Mouse (Mus musculus) heart, postnatal 0 days (tissue): Measurements from ENCODE around the gene Nuf2. TPM values are rescaled to one million over a fixed set of nuclear protein-coding genes. Genes with fewer than 3 reads are reported as not detected.

Experiments used
- ATAC-seq: fragments of 200-750 bp; cut with Nextera tagmentation; 2 replicates; pipeline ENCODE4 v1.8.0; 2017; ENCODE audit warnings: low read depth, moderate number of reproducible peaks, moderate library complexity; ENCODE audit not compliant: insufficient read depth
- DNase-seq: peaks from one replicate; pipeline ENCODE4 v3.0.0-alpha.2; 2016; ENCODE audit warnings: low spot score
- H3K27ac ChIP-seq: fragments of 300-500 bp; sonication (generic); 2 replicates; pipeline ENCODE4 v1.5.1; 2014; ENCODE audit warnings: low read depth, mild to moderate bottlenecking
- H3K27me3 ChIP-seq: fragments of 300-500 bp; sonication (generic); 2 replicates; pipeline ENCODE4 v1.6.1; 2014; ENCODE audit warnings: low read length, mixed read lengths; ENCODE audit not compliant: control insufficient read depth, insufficient read depth
- H3K36me3 ChIP-seq: fragments of 300-500 bp; sonication (generic); replicated peaks from 2 replicates; pipeline ENCODE4 v1.6.1; 2014; ENCODE audit warnings: low read length, mixed read lengths; ENCODE audit not compliant: control insufficient read depth, insufficient read depth
- H3K4me1 ChIP-seq: fragments of 300-500 bp; sonication (generic); 2 replicates; pipeline ENCODE4 v1.6.1; 2014; ENCODE audit warnings: antibody characterized with exemption; ENCODE audit not compliant: control insufficient read depth, insufficient read depth
- H3K4me2 ChIP-seq: fragments of 300-500 bp; sonication (generic); 2 replicates; pipeline ENCODE4 v1.6.1; 2014; ENCODE audit warnings: low read depth, mild to moderate bottlenecking, low read length, moderate library complexity
- H3K4me3 ChIP-seq: fragments of 300-500 bp; sonication (generic); 2 replicates; pipeline ENCODE4 v1.5.1; 2014; ENCODE audit warnings: low read depth, low read length
- H3K9ac ChIP-seq: fragments of 300-500 bp; sonication (generic); replicated peaks from 2 replicates; pipeline ENCODE4 v1.6.1; 2014; ENCODE audit warnings: low read depth, low read length, mixed read lengths
- H3K9me3 ChIP-seq: fragments of 300-500 bp; sonication (generic); replicated peaks from 2 replicates; pipeline ENCODE4 v1.6.1; 2016; ENCODE audit warnings: low read length; ENCODE audit not compliant: control insufficient read depth
- CTCF ChIP-seq: IDR thresholded peaks from 2 replicates; pipeline ENCODE4 v1.5.1; 2016; ENCODE audit warnings: antibody characterized with exemption, control low read depth, low read depth
- EP300 ChIP-seq: IDR thresholded peaks from 2 replicates; pipeline ENCODE4 v1.6.1; 2016; ENCODE audit warnings: antibody characterized with exemption, low read depth
- WGBS: fragments of 180-500 bp; shearing (Covaris S2); extraction: QIAGEN DNeasy Blood & Tissue Kit; methylation state at CpG from one replicate; pipeline ENCODE4 v1.1.7; 2014; 5-methylcytosine and 5-hydroxymethylcytosine counted together
- polyA plus RNA-seq: library from polyadenylated mRNA; unstranded; fragments of >200 nt; fragmentation: Nextera tagmentation; extraction: Ambion mirVana; gene quantifications from 2 replicates; pipeline ENCODE4 v1.2.1, GENCODE M21; 2015
- total RNA-seq: library from RNA; depleted of rRNA; stranded (reverse); fragments of >200 nt; gene quantifications from 2 replicates; pipeline ENCODE4 v1.2.3, GENCODE M21; 2014; ENCODE audit warnings: low replicate concordance

Nuf2 gene
- total and polyA plus RNA-seq, 2 experiments from 2014 or later, result 14.5 to 18.2 TPM

GRCm38 (mm10) chr1:169517376-169517892, 13.8 kb downstream of the Nuf2 start:
- no peaks in the 10 kb centered on the region for H3K4me1 ChIP-seq
- H3K36me3 ChIP-seq, result peaks cover 65% of the 10 kb centered on the region
- H3K9me3 ChIP-seq, result no peaks in the 10 kb centered on the region
- TF ChIP-seq EP300, result no peak
- TF ChIP-seq CTCF, result peak; percentile 47
- 95% methylated on average over 8 of the region's 8 CpGs for WGBS
- H3K9ac ChIP-seq, result no peak overlapping the region
- ATAC-seq, result no peak
- no peak overlapping the region for H3K4me2 ChIP-seq
- DNase-seq, result no peak
- H3K27me3 ChIP-seq, result no peaks in the 10 kb centered on the region
- H3K4me3 ChIP-seq, result no peak overlapping the region
- H3K27ac ChIP-seq, result no peak overlapping the region

- no peak for ATAC-seq
- peaks cover 88% of the 10 kb centered on the region for H3K36me3 ChIP-seq
- H3K4me1 ChIP-seq, result no peaks in the 10 kb centered on the region
- no peak overlapping the region for H3K27ac ChIP-seq
- WGBS, result 87% methylated on average over 6 of the region's 6 CpGs
- H3K4me2 ChIP-seq, result no peak overlapping the region
- TF ChIP-seq EP300, result no peak
- no peak for TF ChIP-seq CTCF
- H3K4me3 ChIP-seq, result no peak overlapping the region
- H3K9ac ChIP-seq, result no peak overlapping the region
- H3K27me3 ChIP-seq, result no peaks in the 10 kb centered on the region
- no peaks in the 10 kb centered on the region for H3K9me3 ChIP-seq
- no peak for DNase-seq
Measured at GRCm38 (mm10) chr1:169506354-169506753, 24.9 kb downstream of the Nuf2 start.

GRCm38 (mm10) chr1:169502876-169503275, 28.4 kb downstream of the Nuf2 start:
- WGBS, result 91% methylated on average over 3 of the region's 3 CpGs
- Histone ChIP-seq H3K4me2 (no peak overlapping the region), H3K4me1 (no peaks in the 10 kb centered on the region), H3K27me3 (no peaks in the 10 kb centered on the region), H3K27ac (no peak overlapping the region), H3K36me3 (peaks cover 88% of the 10 kb centered on the region), H3K4me3 (no peak overlapping the region), H3K9ac (no peak overlapping the region), H3K9me3 (no peaks in the 10 kb centered on the region)
- DNase-seq (no peak), ATAC-seq (no peak)
- TF ChIP-seq EP300 (no peak), CTCF (no peak)

- Histone ChIP-seq H3K4me2 (no peak overlapping the region), H3K27ac (no peak overlapping the region), H3K4me3 (no peak overlapping the region), H3K9me3 (no peaks in the 10 kb centered on the region), H3K9ac (no peak overlapping the region), H3K36me3 (peaks cover 33% of the 10 kb centered on the region), H3K4me1 (no peaks in the 10 kb centered on the region), H3K27me3 (no peaks in the 10 kb centered on the region)
- TF ChIP-seq CTCF (peak; percentile 65), EP300 (no peak)
- WGBS, result 67% methylated on average over 8 of the region's 8 CpGs
- ATAC-seq, result no peak
- peak; percentile 34 for DNase-seq
Measured at GRCm38 (mm10) chr1:169495621-169496020, 35.6 kb downstream of the Nuf2 start.

DNA sequence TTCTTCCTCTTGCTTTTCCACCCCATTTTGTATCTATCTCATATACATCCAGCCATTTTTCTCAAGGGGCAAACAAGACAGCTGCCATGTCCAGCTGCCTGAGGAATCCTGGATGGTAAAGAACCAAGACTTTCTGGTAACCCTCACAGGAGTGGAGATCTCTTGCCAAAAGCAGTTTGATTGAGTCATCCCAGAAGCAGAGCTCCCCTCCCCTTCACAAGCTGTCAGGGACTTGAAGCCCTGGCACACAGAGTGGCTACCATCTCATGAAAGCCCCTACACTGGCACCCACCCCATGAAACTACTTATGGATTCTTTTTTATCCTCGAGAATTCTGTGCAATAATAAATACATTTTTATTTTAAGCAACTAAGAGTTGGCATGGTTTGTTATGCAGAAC, 39.7 kb downstream of the Nuf2 start:
- ATAC-seq, result no peak
- no peak for TF ChIP-seq CTCF
- no peak for TF ChIP-seq EP300
- WGBS, result 43% methylated on average over 1 of the region's 1 CpGs
- no peak overlapping the region for H3K4me2 ChIP-seq
- H3K27ac ChIP-seq, result no peak overlapping the region
- no peak overlapping the region for H3K4me3 ChIP-seq
- DNase-seq, result no peak
- H3K4me1 ChIP-seq, result no peaks in the 10 kb centered on the region
- H3K9ac ChIP-seq, result no peak overlapping the region
- H3K9me3 ChIP-seq, result no peaks in the 10 kb centered on the region
- H3K36me3 ChIP-seq, result peaks cover 3% of the 10 kb centered on the region; the same call in 1 of the 2 replicates
- no peaks in the 10 kb centered on the region for H3K27me3 ChIP-seq

- Histone ChIP-seq H3K36me3 (no peaks in the 10 kb centered on the region), H3K4me2 (no peak overlapping the region), H3K4me1 (no peaks in the 10 kb centered on the region), H3K9ac (no peak overlapping the region), H3K9me3 (no peaks in the 10 kb centered on the region), H3K4me3 (no peak overlapping the region), H3K27me3 (no peaks in the 10 kb centered on the region), H3K27ac (no peak overlapping the region)
- ATAC-seq, result no peak
- no peak for DNase-seq
- WGBS, result 68% methylated on average over 6 of the region's 6 CpGs
- TF ChIP-seq EP300 (no peak), CTCF (no peak)
Measured at GRCm38 (mm10) chr1:169485408-169485885, 45.8 kb downstream of the Nuf2 start.
